Mouse (Mus musculus): Measurements from ENCODE around the gene Grin3b.

GRCm38 (mm10) chr10:79969124-79969568 is 1.4 kb upstream of the Grin3b start:
- no peak for TF ChIP-seq POLR2A (IDR thresholded peaks at IDR 0.05; ENCODE audit: borderline replicate concordance, low read depth, low read length)
- TF ChIP-seq CTCF (IDR thresholded peaks at IDR 0.05; ENCODE audit: low read depth, low read length), result no peak
